Mouse (Mus musculus): ENCODE data around the gene Prdx5.

The Prdx5 gene

GRCm38 (mm10) chr19:6909507-6910289 is at the start of gene Prdx5, which contains the start of gene Trmt112:
Prdx5 (minus strand) TSS chr19:6910106.
Trmt112 (plus strand) TSS chr19:6909698.
- in situ Hi-C loops (cut with MboI, MseI), result loop anchor here (5.0 to 10.0 kb wide), 3 partner anchors 37 to 1795 kb away; partner anchors contain the start of gene Klc2 (in 1 of the 2)

- in situ Hi-C loops (cut with MboI, MseI), result loop anchor here in 1 of 2 experiments (10.0 kb wide), 1 partner anchor 552 kb away; no protein-coding TSS in a partner anchor
Observed at GRCm38 (mm10) chr19:6956461-6956860, 46.6 kb upstream of the Prdx5 start.

GRCm38 (mm10) chr19:6955424-6955823 is 45.5 kb upstream of the Prdx5 start:
- in situ Hi-C loops (cut with MboI, MseI), result loop anchor here in 1 of 2 experiments (10.0 kb wide), 1 partner anchor 551 kb away; no protein-coding TSS in a partner anchor

DNA sequence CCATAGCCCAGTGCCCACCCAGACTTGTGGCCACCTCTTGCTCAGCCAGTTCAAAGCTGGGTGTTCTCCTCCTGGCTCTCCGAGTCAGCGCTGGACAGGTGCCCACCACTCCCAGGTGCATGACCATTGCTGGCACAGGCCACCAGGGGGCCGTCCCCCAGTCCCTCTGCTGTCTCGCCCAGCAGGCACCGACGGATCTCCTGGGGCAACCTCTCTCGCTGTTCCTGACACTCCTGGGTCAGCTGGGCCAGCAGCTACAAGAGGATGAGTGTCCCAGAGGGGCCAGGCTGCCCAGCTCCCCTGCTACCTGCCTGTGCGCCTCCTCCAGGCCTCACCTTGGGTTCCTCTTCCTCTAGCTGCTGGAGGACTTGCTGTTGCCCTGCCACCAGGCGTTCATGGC is 44.1 kb upstream of the Prdx5 start:
- in situ Hi-C loops (cut with MboI, MseI), result loop anchor here in 1 of 2 experiments (10.0 kb wide), 1 partner anchor 549 kb away; no protein-coding TSS in a partner anchor

GRCm38 (mm10) chr19:6952712-6953037 is 42.8 kb upstream of the Prdx5 start:
- in situ Hi-C loops (cut with MboI, MseI), result loop anchor here in 1 of 2 experiments (10.0 kb wide), 1 partner anchor 548 kb away; no protein-coding TSS in a partner anchor

- in situ Hi-C loops (cut with MboI, MseI), result loop anchor here in 1 of 2 experiments (10.0 kb wide), 1 partner anchor 547 kb away; no protein-coding TSS in a partner anchor
Observed at GRCm38 (mm10) chr19:6951994-6952711, 42.2 kb upstream of the Prdx5 start.

- in situ Hi-C loops (cut with MboI, MseI), result loop anchor here in 1 of 2 experiments (10.0 kb wide), 1 partner anchor 547 kb away; no protein-coding TSS in a partner anchor
Observed at GRCm38 (mm10) chr19:6951381-6951968, 41.6 kb upstream of the Prdx5 start.

- in situ Hi-C loops (cut with MboI, MseI), result loop anchor here in 1 of 2 experiments (10.0 kb wide), 1 partner anchor 546 kb away; no protein-coding TSS in a partner anchor
Observed at GRCm38 (mm10) chr19:6950613-6951153, 40.8 kb upstream of the Prdx5 start.

DNA sequence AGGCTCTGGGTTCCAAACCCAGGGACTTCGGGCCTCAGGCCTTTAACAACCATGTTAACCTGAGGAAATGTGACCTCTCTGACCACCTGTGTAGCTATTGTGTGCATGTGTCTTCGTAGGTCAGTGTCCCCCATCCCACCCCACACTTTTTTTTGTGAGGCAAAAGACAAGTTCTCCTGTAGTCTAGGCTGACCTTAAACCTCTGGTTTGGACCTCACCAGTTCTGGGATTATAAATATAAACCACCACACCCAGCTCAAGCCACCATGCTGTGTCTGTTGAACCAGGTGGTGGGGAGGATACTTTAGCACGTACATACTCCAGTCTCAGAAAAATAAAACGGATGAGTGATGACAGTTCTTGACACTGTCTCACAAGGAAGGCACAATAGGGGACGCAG is 40.0 kb upstream of the Prdx5 start:
- in situ Hi-C loops (cut with MboI, MseI), result loop anchor here (5.0 to 10.0 kb wide), 2 partner anchors 263 to 545 kb away; no protein-coding TSS in a partner anchor

DNA sequence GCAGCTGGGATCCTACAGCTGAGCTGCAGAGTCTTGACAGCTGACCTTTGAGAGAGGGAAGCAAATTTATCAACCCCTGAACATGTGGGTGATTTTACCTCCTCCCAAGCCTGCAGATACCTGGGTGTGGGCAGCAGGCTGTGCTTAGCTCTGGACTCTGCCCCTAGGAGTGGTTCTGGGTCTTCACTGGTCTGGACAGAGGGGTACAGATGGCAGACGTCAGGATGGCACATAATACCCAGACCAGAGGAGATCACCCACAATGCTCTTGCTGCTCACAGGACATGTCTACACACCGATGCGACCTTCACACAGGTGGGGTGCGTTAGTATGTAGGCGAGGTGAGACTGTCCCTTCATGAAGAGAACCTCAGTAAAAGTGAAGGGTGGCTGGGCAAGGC is 39.6 kb upstream of the Prdx5 start:
- in situ Hi-C loops (cut with MboI, MseI), result loop anchor here in 1 of 2 experiments (5.0 kb wide), 1 partner anchor 262 kb away; no protein-coding TSS in a partner anchor

- in situ Hi-C loops (cut with MboI, MseI), result loop anchor here in 1 of 2 experiments (5.0 kb wide), 1 partner anchor 261 kb away; no protein-coding TSS in a partner anchor
Observed at GRCm38 (mm10) chr19:6948186-6948585, 38.3 kb upstream of the Prdx5 start.

GRCm38 (mm10) chr19:6947742-6948141 is 37.8 kb upstream of the Prdx5 start:
- in situ Hi-C loops (cut with MboI, MseI), result loop anchor here in 1 of 2 experiments (5.0 kb wide), 1 partner anchor 260 kb away; no protein-coding TSS in a partner anchor

DNA sequence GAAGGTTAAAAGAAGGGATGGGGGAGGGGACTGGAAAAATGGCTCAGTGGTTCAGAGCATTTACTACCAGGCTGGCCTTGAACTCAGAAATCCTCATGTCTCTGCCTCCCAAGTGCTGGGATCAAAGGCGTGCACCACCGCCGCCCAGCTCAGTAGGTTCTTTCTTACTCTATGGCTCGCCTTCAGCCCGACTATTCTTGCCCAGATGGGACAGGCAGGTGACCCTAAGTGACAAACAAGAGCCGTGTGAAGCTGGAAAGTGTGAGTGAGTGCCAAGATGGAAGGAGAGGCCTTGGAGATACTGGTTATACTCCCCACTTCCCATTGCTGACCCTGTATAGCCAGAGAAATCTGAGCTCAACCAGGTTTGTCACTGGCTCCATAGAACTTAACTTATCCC is 33.8 kb upstream of the Prdx5 start:
- in situ Hi-C loops (cut with MboI, MseI), result no loop called here

DNA sequence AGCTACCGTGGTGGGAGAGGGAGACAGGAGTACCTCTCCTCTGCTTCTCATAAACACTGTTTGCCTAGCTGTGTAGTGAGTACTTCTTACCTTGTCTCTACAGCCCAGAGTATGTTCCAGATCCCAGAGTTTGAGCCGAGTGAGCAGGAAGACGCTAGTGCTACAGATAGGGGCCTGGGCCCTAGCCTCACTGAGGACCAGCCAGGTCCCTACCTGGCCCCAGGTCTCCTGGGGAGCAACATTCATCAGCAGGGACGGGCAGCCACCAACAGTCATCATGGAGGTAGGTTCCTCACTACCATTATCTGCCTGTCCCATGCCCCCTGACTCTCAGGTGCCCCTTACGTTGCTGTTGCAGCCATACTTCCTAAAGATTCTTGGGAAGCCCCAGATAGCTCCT is 32.9 kb upstream of the Prdx5 start:
- in situ Hi-C loops (cut with MboI, MseI), result no loop called here

DNA sequence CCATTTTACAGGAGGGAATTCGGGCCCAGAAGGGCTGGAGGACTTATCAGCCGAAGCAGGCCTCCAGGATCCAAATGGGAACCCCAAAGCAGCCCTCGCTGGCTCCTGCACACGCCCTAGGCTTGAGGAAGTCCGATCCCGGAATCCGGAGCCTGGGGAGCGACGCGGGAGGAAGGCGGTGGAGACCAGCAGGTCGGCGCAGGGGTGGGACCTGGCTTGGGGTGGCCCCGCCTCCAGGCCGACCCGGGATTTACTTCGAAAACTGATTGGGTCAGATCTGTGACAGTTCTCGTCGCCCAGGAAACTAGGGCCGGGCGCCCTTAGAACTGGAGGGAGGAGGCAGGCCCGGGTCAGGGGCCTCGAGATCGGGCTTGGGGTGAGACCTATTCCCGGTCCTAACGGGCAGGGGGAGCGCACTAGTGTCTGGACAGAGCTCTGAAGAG is 32.4 kb upstream of the Prdx5 start, which contains the start of gene Gpr137:
Gene Gpr137, minus strand, starts transcription at position 232 of the 443 bp plus-strand sequence.
- in situ Hi-C loops (cut with MboI, MseI), result no loop called here

GRCm38 (mm10) chr19:6941372-6942248 is 31.7 kb upstream of the Prdx5 start, which contains the start of gene Bad:
Bad (plus strand) TSS chr19:6941861.
- in situ Hi-C loops (cut with MboI, MseI), result no loop called here

DNA sequence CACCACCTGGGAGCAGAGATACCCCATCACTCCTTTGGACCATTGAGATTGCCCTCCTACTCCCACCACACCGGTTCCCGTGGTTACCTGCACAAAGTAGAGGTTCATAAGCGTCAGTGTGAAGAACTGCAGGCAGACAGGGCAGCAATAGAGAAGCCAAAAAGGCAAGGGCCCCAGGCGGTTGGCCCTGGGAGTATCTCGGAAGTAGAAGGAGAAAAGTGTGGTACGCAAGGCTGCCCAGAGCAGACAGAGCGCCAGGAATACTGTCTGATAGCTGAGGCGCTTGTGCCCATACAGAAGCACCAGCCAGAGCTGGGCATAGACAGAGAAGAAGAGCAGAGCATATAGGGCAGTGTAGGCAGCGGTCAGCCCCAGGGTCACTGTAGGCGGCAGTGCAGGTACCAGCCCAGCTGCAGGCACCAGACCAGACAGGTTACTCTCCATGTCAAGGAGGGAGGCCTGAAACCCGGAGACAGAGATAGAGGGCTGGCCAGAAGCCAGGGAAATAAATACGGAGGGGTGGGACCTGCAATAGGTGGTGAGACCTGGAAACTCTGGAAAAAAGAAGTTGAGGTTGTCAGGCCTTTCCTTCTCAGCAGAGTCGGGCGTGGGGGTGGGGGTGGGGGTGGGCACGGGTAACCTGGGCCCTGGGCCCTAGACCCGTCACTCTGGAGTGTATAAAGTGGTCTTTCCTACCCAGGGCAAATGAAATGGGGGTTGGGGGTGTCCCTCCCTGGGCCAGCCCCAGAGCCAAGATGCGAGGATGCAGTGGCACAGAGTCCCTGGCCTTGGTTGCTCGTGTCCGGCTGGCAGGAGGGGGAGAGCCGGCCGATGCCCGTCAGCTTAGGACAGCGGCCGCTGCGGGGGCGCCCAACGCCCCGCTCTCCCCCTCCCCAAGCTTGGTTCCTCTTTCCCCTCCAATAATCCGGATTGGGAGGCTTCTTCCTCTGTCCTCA is 30.8 kb upstream of the Prdx5 start:
- in situ Hi-C loops (cut with MboI, MseI), result no loop called here

All from T-helper 17 cell (primary cell).